Mouse (Mus musculus) hindbrain, embryonic 13.5 days (tissue): ENCODE measurements around the gene Tubgcp2. TPM values are rescaled to one million over a fixed set of nuclear protein-coding genes. Genes with fewer than 3 reads are reported as not detected.

ENCODE experiments used
- ATAC-seq: fragments of 200-750 bp; cut with Nextera tagmentation; 2 replicates; pipeline ENCODE4 v1.8.0; 2017; ENCODE audit warnings: moderate TSS enrichment; ENCODE audit not compliant: low FRiP score
- H3K27ac ChIP-seq: fragments of 300-500 bp; sonication (generic); 2 replicates; pipeline ENCODE4 v1.5.1; 2015; ENCODE audit warnings: inconsistent platforms, mild to moderate bottlenecking, moderate library complexity
- H3K27me3 ChIP-seq: fragments of 300-500 bp; sonication (generic); 2 replicates; pipeline ENCODE4 v1.6.1; 2015; ENCODE audit warnings: mild to moderate bottlenecking, inconsistent platforms
- H3K36me3 ChIP-seq: fragments of 300-500 bp; sonication (generic); 2 replicates; pipeline ENCODE4 v1.6.1; 2015; ENCODE audit warnings: mild to moderate bottlenecking, inconsistent platforms
- H3K4me1 ChIP-seq: fragments of 300-500 bp; sonication (generic); replicated peaks from 2 replicates; pipeline ENCODE4 v1.6.1; 2015; ENCODE audit warnings: inconsistent platforms
- H3K4me2 ChIP-seq: fragments of 300-500 bp; sonication (generic); 2 replicates; pipeline ENCODE4 v1.6.1; 2015; ENCODE audit warnings: inconsistent platforms, mild to moderate bottlenecking, moderate library complexity
- H3K4me3 ChIP-seq: fragments of 300-500 bp; sonication (generic); 2 replicates; pipeline ENCODE4 v1.5.1; 2015; ENCODE audit warnings: mild to moderate bottlenecking, inconsistent platforms
- H3K9ac ChIP-seq: fragments of 300-500 bp; sonication (generic); 2 replicates; pipeline ENCODE4 v1.6.1; 2015; ENCODE audit warnings: mild to moderate bottlenecking, inconsistent platforms
- H3K9me3 ChIP-seq: fragments of 300-500 bp; sonication (generic); 2 replicates; pipeline ENCODE4 v1.6.1; 2016; ENCODE audit warnings: inconsistent platforms
- WGBS: fragments of 180-500 bp; shearing (Covaris S2); methylation state at CpG from one replicate; pipeline ENCODE4 v1.1.7; 2015; 5-methylcytosine and 5-hydroxymethylcytosine counted together
- polyA plus RNA-seq: library from polyadenylated mRNA; unstranded; fragments of >200 nt; fragmentation: Nextera tagmentation; extraction: Ambion mirVana; gene quantifications from 2 replicates; pipeline ENCODE4 v1.2.1, GENCODE M21; 2015

The Tubgcp2 gene
- polyA plus RNA-seq, 1 experiment from 2014 or later = 55.8 TPM

- no peak for ATAC-seq
- 91% methylated on average over 6 of the region's 6 CpGs for WGBS
Measured at GRCm38 (mm10) chr7:139993532-139993931, 42.9 kb downstream of the Tubgcp2 start.

GRCm38 (mm10) chr7:139992406-139992805, 44.1 kb downstream of the Tubgcp2 start, which contains the start of gene Adam8:
TSS of gene Adam8 (minus strand) at chr7:139992562.
- H3K9ac ChIP-seq = no peak within 1 kb of the TSS
- H3K9me3 ChIP-seq = no peaks in the 10 kb centered on the region
- H3K36me3 ChIP-seq = peaks cover 41% of the 10 kb centered on the region
- H3K27me3 ChIP-seq = no peaks in the 10 kb centered on the region
- 28% methylated on average over 7 of the region's 7 CpGs for WGBS
- ATAC-seq = no peak
- no peak within 1 kb of the TSS for H3K4me2 ChIP-seq
- no peaks in the 10 kb centered on the region for H3K4me1 ChIP-seq
- H3K27ac ChIP-seq = no peak within 1 kb of the TSS
- no peak within 1 kb of the TSS for H3K4me3 ChIP-seq

More at GRCm38 (mm10) chr7:139993532-139993931, 42.9 kb downstream of the Tubgcp2 start:
- no peak overlapping the region for H3K4me3 ChIP-seq
- H3K4me2 ChIP-seq = no peak overlapping the region
- H3K9ac ChIP-seq = no peak overlapping the region
- H3K9me3 ChIP-seq = no peaks in the 10 kb centered on the region
- H3K27ac ChIP-seq = no peak overlapping the region
- H3K36me3 ChIP-seq = peaks cover 53% of the 10 kb centered on the region
- H3K4me1 ChIP-seq = no peaks in the 10 kb centered on the region
- H3K27me3 ChIP-seq = no peaks in the 10 kb centered on the region

GRCm38 (mm10) chr7:139990864-139991394, 45.5 kb downstream of the Tubgcp2 start:
- WGBS = 75% methylated on average over 8 of the region's 8 CpGs
- no peak overlapping the region for H3K4me2 ChIP-seq
- ATAC-seq = no peak

DNA sequence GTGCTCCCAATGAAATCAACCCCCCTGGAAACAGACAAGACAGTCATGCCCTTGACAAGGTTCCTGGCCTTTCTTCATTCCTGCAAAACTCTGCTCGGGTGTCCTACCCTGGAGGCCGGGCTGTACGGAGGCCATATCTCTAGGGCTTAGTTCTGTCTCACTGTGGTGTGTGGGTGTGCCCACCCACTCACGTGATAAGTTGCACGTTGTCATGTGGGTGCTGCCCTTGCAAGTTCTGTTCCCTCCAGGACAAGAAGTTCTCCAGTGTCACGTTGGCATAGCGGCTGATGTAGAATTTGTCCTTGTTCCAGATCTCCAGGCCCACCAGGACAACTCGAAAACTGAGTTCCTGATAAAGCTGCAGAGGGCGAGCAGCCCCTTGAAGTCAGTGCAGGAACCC, 48.2 kb downstream of the Tubgcp2 start:
- H3K9me3 ChIP-seq = no peaks in the 10 kb centered on the region
- H3K27me3 ChIP-seq = no peaks in the 10 kb centered on the region
- ATAC-seq = no peak
- peaks cover 42% of the 10 kb centered on the region for H3K36me3 ChIP-seq
- H3K4me2 ChIP-seq = no peak overlapping the region
- WGBS = 91% methylated on average over 9 of the region's 9 CpGs
- no peak overlapping the region for H3K9ac ChIP-seq
- no peaks in the 10 kb centered on the region for H3K4me1 ChIP-seq
- H3K27ac ChIP-seq = no peak overlapping the region
- H3K4me3 ChIP-seq = no peak overlapping the region

More at GRCm38 (mm10) chr7:139990864-139991394, 45.5 kb downstream of the Tubgcp2 start:
- H3K9me3 ChIP-seq = no peaks in the 10 kb centered on the region
- H3K4me1 ChIP-seq = no peaks in the 10 kb centered on the region
- H3K36me3 ChIP-seq = peaks cover 39% of the 10 kb centered on the region
- H3K27ac ChIP-seq = no peak overlapping the region
- H3K9ac ChIP-seq = no peak overlapping the region
- H3K27me3 ChIP-seq = no peaks in the 10 kb centered on the region
- no peak overlapping the region for H3K4me3 ChIP-seq

DNA sequence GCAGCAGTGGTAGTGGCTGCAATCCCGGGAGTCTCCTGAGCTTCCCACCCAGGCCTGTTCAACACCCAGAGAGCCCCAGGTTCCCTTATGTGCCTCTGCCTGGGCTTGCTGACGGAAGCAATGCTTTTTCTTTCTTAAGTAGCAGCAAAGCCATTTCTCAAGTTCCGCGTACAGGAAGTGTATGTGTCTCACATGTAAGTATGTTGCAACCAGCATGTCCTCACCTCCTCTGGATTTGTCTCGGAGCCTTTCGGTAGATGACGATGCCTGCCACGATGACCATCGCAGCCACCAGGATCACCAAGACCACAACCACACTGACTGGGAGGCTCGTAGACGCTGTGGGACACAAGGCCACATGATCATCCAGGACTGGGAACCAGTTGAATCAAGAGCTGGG, 52.0 kb downstream of the Tubgcp2 start:
- 90% methylated on average over 11 of the region's 11 CpGs for WGBS
- peaks cover 43% of the 10 kb centered on the region for H3K36me3 ChIP-seq
- H3K9me3 ChIP-seq = no peaks in the 10 kb centered on the region
- H3K4me1 ChIP-seq = 0 out of 2 replicates have a peak, but pooled peaks cover under 1% of the 10 kb centered on the region
- ATAC-seq = no peak
- H3K4me3 ChIP-seq = no peak overlapping the region
- no peaks in the 10 kb centered on the region for H3K27me3 ChIP-seq
- H3K9ac ChIP-seq = no peak overlapping the region
- no peak overlapping the region for H3K27ac ChIP-seq
- no peak overlapping the region for H3K4me2 ChIP-seq

GRCm38 (mm10) chr7:139982058-139982457, 54.4 kb downstream of the Tubgcp2 start:
- no peak overlapping the region for H3K27ac ChIP-seq
- peaks cover 37% of the 10 kb centered on the region for H3K36me3 ChIP-seq
- ATAC-seq = no peak
- H3K4me3 ChIP-seq = no peak overlapping the region
- no peak overlapping the region for H3K4me2 ChIP-seq
- 89% methylated on average over 11 of the region's 11 CpGs for WGBS
- peaks cover 13% of the 10 kb centered on the region for H3K4me1 ChIP-seq
- no peak overlapping the region for H3K9ac ChIP-seq
- H3K27me3 ChIP-seq = no peaks in the 10 kb centered on the region
- H3K9me3 ChIP-seq = no peaks in the 10 kb centered on the region

GRCm38 (mm10) chr7:139980778-139981177, 55.7 kb downstream of the Tubgcp2 start:
- Histone ChIP-seq H3K9me3 (no peaks in the 10 kb centered on the region), H3K27ac (no peak overlapping the region), H3K36me3 (peaks cover 24% of the 10 kb centered on the region), H3K4me1 (peaks cover 13% of the 10 kb centered on the region), H3K9ac (no peak overlapping the region), H3K4me3 (no peak overlapping the region), H3K4me2 (no peak overlapping the region), H3K27me3 (0 out of 2 replicates have a peak, but pooled peaks cover 2% of the 10 kb centered on the region)
- no peak for ATAC-seq
- WGBS = 60% methylated on average over 3 of the region's 3 CpGs

DNA sequence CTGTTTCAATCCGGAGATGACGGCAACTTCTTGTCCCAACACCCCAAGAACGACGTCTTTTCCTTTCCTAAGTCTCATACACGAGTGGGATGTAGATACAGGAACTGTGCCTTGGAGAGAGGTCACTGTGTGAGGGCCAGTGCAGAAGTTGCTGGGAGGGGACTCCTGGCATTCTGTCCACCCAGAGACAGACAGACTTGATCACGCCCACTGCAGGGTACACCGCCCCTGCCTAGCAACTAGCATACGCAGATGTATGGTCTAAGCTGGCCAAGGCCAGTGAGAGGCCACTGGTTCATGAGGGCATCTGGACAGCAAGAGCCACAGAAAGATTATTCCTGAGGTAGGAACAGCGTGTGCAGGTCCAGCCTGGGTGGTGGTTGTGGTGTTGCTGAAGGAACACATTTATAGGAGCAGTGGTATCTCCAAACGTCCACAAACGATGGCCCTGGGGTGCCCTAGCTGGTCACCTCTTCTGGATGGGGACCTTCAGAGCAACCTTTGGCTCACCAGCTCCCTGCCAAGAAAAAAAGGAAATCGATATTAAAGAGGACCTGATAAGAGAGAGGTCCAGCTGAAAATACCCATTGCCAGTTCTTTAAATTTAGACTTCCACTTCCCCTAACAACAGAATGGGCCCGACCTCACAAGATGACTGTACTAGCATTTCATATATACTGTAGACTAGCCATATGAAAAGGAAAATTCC, 57.3 kb downstream of the Tubgcp2 start:
- H3K4me2 ChIP-seq = peak overlapping the region; percentile 86
- H3K9me3 ChIP-seq = no peaks in the 10 kb centered on the region
- peak overlapping the region; percentile 75 for H3K9ac ChIP-seq
- ATAC-seq = peak; percentile 69
- no peak overlapping the region for H3K27ac ChIP-seq
- H3K4me3 ChIP-seq = peak overlapping the region; percentile 59
- H3K27me3 ChIP-seq = 0 out of 2 replicates have a peak, but pooled peaks cover 2% of the 10 kb centered on the region
- 49% methylated on average over 13 of the region's 13 CpGs for WGBS
- H3K4me1 ChIP-seq = peaks cover 13% of the 10 kb centered on the region
- H3K36me3 ChIP-seq = peaks cover 10% of the 10 kb centered on the region

DNA sequence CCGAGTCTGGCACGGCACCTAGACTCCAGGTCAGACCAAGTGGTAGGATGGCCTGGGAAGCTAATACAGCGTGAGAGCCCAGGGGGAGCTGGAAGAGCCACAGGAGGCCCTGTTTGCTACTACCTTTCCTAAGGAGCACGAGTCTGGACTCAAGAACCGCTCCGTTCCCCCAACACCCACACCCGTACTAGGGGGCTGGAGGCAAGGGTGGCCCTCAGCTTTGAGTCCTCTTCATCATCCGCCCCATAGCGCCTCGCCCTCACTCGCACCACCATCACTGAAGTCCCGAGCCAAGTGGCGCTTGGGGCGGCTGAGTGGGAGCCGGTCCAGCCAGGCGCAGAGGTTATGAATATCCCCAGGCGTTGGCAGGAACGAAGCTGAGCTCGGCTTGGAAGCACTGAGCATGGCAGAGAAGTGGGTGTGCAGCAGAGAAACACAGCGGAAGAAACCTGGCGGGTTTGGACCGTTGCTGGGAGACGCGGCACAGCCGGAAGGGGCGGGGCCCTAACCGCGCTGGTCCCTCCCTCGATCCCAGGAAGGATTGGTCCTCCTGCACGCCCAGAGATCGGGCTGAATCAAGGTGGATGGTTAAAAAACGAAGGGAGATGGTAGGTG, 58.1 kb downstream of the Tubgcp2 start, which contains the start of gene 6430531B16Rik:
Gene 6430531B16Rik (minus strand): TSS at position 478 of the 615 bp plus-strand sequence.
- H3K9ac ChIP-seq = peak within 1 kb of the TSS; percentile 75
- 0 out of 2 replicates have a peak, but pooled peaks cover 2% of the 10 kb centered on the region for H3K27me3 ChIP-seq
- peaks cover 13% of the 10 kb centered on the region for H3K4me1 ChIP-seq
- peak; percentile 96 for ATAC-seq
- H3K9me3 ChIP-seq = no peaks in the 10 kb centered on the region
- 5% methylated on average over 32 of the region's 32 CpGs for WGBS
- peak within 1 kb of the TSS; percentile 86 for H3K4me2 ChIP-seq
- H3K36me3 ChIP-seq = peaks cover 4% of the 10 kb centered on the region; the same call in 1 of the 2 replicates
- H3K4me3 ChIP-seq = peak within 1 kb of the TSS; percentile 59
- peak within 1 kb of the TSS; percentile 55; the same call in 1 of the 2 replicates for H3K27ac ChIP-seq

- no peak overlapping the region for H3K27ac ChIP-seq
- no peak overlapping the region for H3K4me2 ChIP-seq
- ATAC-seq = no peak
- H3K4me3 ChIP-seq = no peak overlapping the region
- no peaks in the 10 kb centered on the region for H3K36me3 ChIP-seq
- H3K9me3 ChIP-seq = no peaks in the 10 kb centered on the region
- 0 out of 2 replicates have a peak, but pooled peaks cover 2% of the 10 kb centered on the region for H3K27me3 ChIP-seq
- WGBS = 57% methylated on average over 5 of the region's 5 CpGs
- peaks cover 13% of the 10 kb centered on the region for H3K4me1 ChIP-seq
- H3K9ac ChIP-seq = no peak overlapping the region
Measured at GRCm38 (mm10) chr7:139975471-139975870, 61.0 kb downstream of the Tubgcp2 start.

GRCm38 (mm10) chr7:139974307-139974706, 62.2 kb downstream of the Tubgcp2 start:
- H3K27ac ChIP-seq = no peak overlapping the region

DNA sequence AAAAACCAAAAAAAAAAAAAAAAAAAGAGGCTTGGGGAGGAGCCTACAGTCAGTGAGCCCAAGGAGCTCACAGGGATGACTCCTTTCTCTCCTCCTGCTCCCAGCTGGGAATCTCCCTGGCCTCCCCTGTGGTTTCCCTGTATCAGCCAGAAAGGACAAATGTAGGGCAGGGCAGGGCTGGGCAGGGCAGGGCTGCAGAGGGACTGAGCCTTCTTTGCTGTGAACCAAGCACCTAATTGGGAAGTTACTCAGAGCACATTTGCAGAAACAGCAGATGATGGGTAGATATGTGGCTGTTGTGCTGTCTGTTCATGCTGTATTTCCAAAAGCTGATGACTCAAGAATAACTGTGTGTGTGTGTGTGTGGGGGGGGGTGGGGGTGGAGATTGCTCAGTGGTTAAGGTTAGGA, 63.5 kb downstream of the Tubgcp2 start:
- Histone ChIP-seq H3K27me3 (0 out of 2 replicates have a peak, but pooled peaks cover 2% of the 10 kb centered on the region), H3K9me3 (no peaks in the 10 kb centered on the region), H3K36me3 (no peaks in the 10 kb centered on the region), H3K9ac (no peak overlapping the region), H3K4me2 (no peak overlapping the region), H3K27ac (no peak overlapping the region), H3K4me1 (peaks cover 2% of the 10 kb centered on the region), H3K4me3 (no peak overlapping the region)
- no peak for ATAC-seq

More at GRCm38 (mm10) chr7:139974307-139974706, 62.2 kb downstream of the Tubgcp2 start:
- WGBS = 89% methylated on average over 10 of the region's 10 CpGs
- Histone ChIP-seq H3K9ac (no peak overlapping the region), H3K27me3 (0 out of 2 replicates have a peak, but pooled peaks cover 2% of the 10 kb centered on the region), H3K4me1 (peaks cover 11% of the 10 kb centered on the region), H3K36me3 (no peaks in the 10 kb centered on the region), H3K9me3 (no peaks in the 10 kb centered on the region), H3K4me2 (no peak overlapping the region), H3K4me3 (no peak overlapping the region)
- ATAC-seq = no peak
